Mouse (Mus musculus) kidney, adult 2 months (tissue): ENCODE results near the gene Chd1.

Experiments used
- CTCF ChIP-seq: fragments of 200-500 bp; conservative IDR thresholded peaks from 2 replicates; pipeline ENCODE4 v1.5.1; 2011; ENCODE audit warnings: low read depth, mild to moderate bottlenecking, control low read depth, low read length, moderate library complexity, mixed read lengths; ENCODE audit not compliant: insufficient read depth, insufficient read length
- POLR2A ChIP-seq: fragments of 200-500 bp; IDR thresholded peaks from one replicate; pipeline ENCODE4 v1.6.1; 2011; ENCODE audit warnings: low read depth, low read length, control low read depth

GRCm38 (mm10) chr17:15690304-15690703, 14.5 kb upstream of the Chd1 start:
- TF ChIP-seq POLR2A: no peak
- no peak for TF ChIP-seq CTCF
